Comparison of ENCODE assay signal across 8 mouse cellular contexts in the genomic region with DNA sequence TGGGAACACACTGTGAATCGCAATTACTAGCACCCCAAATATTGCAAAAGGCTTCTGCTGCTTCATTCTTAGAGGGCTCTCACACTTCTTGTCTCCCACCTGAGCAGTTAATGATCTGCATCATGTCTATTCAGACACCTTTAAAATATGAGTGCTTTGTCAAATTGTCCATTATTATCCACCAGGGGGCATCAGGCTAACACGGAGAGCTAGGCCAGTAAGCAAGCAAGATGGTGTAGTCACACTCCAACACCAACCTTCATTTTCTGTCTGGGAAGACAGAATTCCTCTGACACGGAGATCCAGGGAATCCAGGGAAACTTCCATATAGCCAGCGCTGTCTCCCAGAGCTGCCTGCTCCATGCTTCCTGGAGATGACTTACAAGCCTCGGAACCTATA.
DNase-seq lines count a peak whose midpoint lies in the region; ATAC-seq and TF ChIP-seq lines count a peak whose summit lies in the region.
"Had no signal": no experiment of that assay in that cellular context is flagged by ENCODE, and none has a peak within 500 bp of the region (broad histone marks: within the 10 kb centered on the region; RNA-seq: fewer than 3 reads in every experiment).

No protein-coding gene starts in this region.

- H3K4me1 ChIP-seq in intestine, postnatal 0 days (replicated peaks; ENCODE audit: control insufficient read depth, insufficient read depth, low read length) = no peaks in the 10 kb centered on the region
- no peaks in the 10 kb centered on the region for H3K4me1 ChIP-seq in intestine, embryonic 15.5 days (replicated peaks)
- no peaks in the 10 kb centered on the region for H3K4me1 ChIP-seq in stomach, postnatal 0 days (replicated peaks; ENCODE audit: control insufficient read depth, insufficient read depth)

- WGBS in intestine, postnatal 0 days = 63% methylated on average over 5 of the region's 5 CpGs
- whole genome bisulfite sequencing in intestine, embryonic 15.5 days = 73% methylated on average over 5 of the region's 5 CpGs
- 71% methylated on average over 5 of the region's 5 CpGs for WGBS in stomach, postnatal 0 days

- H3K36me3 ChIP-seq in intestine, postnatal 0 days (ENCODE audit: control insufficient read depth, insufficient read depth) = peaks cover 58% of the 10 kb centered on the region
- H3K36me3 ChIP-seq in intestine, embryonic 15.5 days = peaks cover 26% of the 10 kb centered on the region
- peaks cover 10% of the 10 kb centered on the region for H3K36me3 ChIP-seq in stomach, postnatal 0 days (ENCODE audit: control insufficient read depth, insufficient read depth, low read length)

- peak; percentile 81 for TF ChIP-seq CTCF in intestine, postnatal 0 days (IDR thresholded peaks at IDR 0.05; ENCODE audit: low read depth)
- TF ChIP-seq CTCF in stomach, postnatal 0 days (IDR thresholded peaks at IDR 0.05; ENCODE audit: low read depth) = peak; percentile 80

- H3K4me2 ChIP-seq in intestine, postnatal 0 days (replicated peaks; ENCODE audit: low read depth) = no peak overlapping the region
- no peak overlapping the region for H3K4me2 ChIP-seq in intestine, embryonic 15.5 days (replicated peaks)
- no peak overlapping the region for H3K4me2 ChIP-seq in stomach, postnatal 0 days (replicated peaks; ENCODE audit: low read depth)

- no peak for ATAC-seq in intestine, postnatal 0 days
- no peak for ATAC-seq in intestine, embryonic 15.5 days
- peak; percentile 51 for ATAC-seq in CD4-positive, CD25-positive, alpha-beta regulatory T cell, adult 4 months
- ATAC-seq in hematopoietic stem cell, adult 5-6 weeks (replicated peaks in 1 of 2; ENCODE audit: insufficient read depth in 1 of 2, low FRiP score in 2 of 2, low TSS enrichment in 1 of 2, low read depth in 1 of 2, poor library complexity in 2 of 2, severe bottlenecking in 2 of 2) = peak; percentile 58 to 65
- ATAC-seq in stomach, postnatal 0 days (ENCODE audit: low FRiP score, low TSS enrichment) = no peak

- no peaks in the 10 kb centered on the region for H3K9me3 ChIP-seq in intestine, postnatal 0 days (ENCODE audit: control insufficient read depth)
- H3K9me3 ChIP-seq in intestine, embryonic 15.5 days = no peaks in the 10 kb centered on the region
- H3K9me3 ChIP-seq in stomach, postnatal 0 days (ENCODE audit: control insufficient read depth, low read length) = no peaks in the 10 kb centered on the region

- H3K4me3 ChIP-seq in intestine, postnatal 0 days (ENCODE audit: low read depth, low read length) = no peak overlapping the region
- no peak overlapping the region for H3K4me3 ChIP-seq in intestine, embryonic 15.5 days (replicated peaks)
- H3K4me3 ChIP-seq in stomach, postnatal 0 days (ENCODE audit: low read depth, low read length) = no peak overlapping the region
- H3K4me3 ChIP-seq: erythroblast, embryonic 14.5 days had no signal

- TF ChIP-seq EP300 in stomach, postnatal 0 days (optimal IDR thresholded peaks at IDR 0.05) = no peak

- peak; percentile 9 for DNase-seq in WW6 (ENCODE audit: low read depth, low spot score)
- no peak for DNase-seq in stomach, postnatal 0 days (ENCODE audit: low spot score)
- DNase-seq in adrenal gland, adult 18-20 months (ENCODE audit: low spot score in 2 of 2) = no peak

- H3K27ac ChIP-seq in intestine, postnatal 0 days (ENCODE audit: low read depth, low read length) = no peak overlapping the region
- no peak overlapping the region for H3K27ac ChIP-seq in intestine, embryonic 15.5 days
- no peak overlapping the region for H3K27ac ChIP-seq in stomach, postnatal 0 days (replicated peaks)

- no peak overlapping the region for H3K9ac ChIP-seq in intestine, postnatal 0 days (ENCODE audit: low read depth, low read length)
- no peak overlapping the region for H3K9ac ChIP-seq in intestine, embryonic 15.5 days
- H3K9ac ChIP-seq in stomach, postnatal 0 days (ENCODE audit: low read length) = no peak overlapping the region

- H3K27me3 ChIP-seq in intestine, postnatal 0 days (replicated peaks; ENCODE audit: control insufficient read depth, insufficient read depth, low read length) = no peaks in the 10 kb centered on the region
- no peaks in the 10 kb centered on the region for H3K27me3 ChIP-seq in intestine, embryonic 15.5 days (replicated peaks)
- H3K27me3 ChIP-seq in stomach, postnatal 0 days (ENCODE audit: control insufficient read depth, insufficient read depth, low read length) = no peaks in the 10 kb centered on the region

Comparison
In these comparisons a context has a peak if more than half of its experiments do, and no peak if none do; other contexts are left out.
1. ATAC-seq: peak in CD4-positive, CD25-positive, alpha-beta regulatory T cell, adult 4 months (single experiment) and hematopoietic stem cell, adult 5-6 weeks (2 of 2); none in intestine, postnatal 0 days (single experiment), intestine, embryonic 15.5 days (single experiment) and stomach, postnatal 0 days (single experiment).